Mouse (Mus musculus): ENCODE measurements around the gene Sdr39u1.

- TF ChIP-seq CTCF (IDR thresholded peaks at IDR 0.05; ENCODE audit: borderline replicate concordance, insufficient read depth, low read depth, low read length) (no peak), POLR2A (IDR thresholded peaks at IDR 0.05; ENCODE audit: borderline replicate concordance, insufficient read depth, low read length) (no peak)
Measured at GRCm38 (mm10) chr14:55869538-55869937, 30.6 kb downstream of the Sdr39u1 start.

Data from cerebellum, adult 2 months (tissue).